Mouse (Mus musculus): Measurements from ENCODE around the gene Polr2a.

Polr2a gene

DNA sequence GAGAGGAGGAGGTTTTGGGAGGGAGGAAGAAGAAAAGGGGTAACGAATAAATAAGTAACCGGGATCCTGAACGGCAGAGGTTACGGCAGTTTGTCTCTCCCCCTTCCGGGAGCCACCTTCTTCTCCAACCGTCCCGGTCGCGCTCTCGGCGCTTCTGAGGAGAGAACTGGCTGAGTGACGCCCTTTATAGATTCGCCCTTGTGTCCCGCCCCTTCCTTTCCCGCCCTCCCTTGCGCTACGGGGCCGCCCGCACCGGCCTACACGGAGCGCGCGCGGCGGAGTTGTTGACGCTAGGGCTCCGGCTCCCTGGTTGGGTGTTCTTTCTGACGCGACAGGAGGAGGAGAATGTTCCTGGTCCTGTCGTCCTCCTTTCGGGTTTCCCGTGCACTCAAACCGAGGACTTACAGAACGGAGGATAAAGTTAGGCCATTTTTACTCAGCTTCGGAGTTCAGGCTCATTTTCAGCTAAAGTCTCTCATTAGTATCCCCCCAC lies at the start of gene Polr2a:
Polr2a (minus strand) TSS at position 160 of the 493 bp plus-strand sequence.
- DNase-seq (ENCODE audit: low read depth, low spot score), result peak; percentile 99

DNA sequence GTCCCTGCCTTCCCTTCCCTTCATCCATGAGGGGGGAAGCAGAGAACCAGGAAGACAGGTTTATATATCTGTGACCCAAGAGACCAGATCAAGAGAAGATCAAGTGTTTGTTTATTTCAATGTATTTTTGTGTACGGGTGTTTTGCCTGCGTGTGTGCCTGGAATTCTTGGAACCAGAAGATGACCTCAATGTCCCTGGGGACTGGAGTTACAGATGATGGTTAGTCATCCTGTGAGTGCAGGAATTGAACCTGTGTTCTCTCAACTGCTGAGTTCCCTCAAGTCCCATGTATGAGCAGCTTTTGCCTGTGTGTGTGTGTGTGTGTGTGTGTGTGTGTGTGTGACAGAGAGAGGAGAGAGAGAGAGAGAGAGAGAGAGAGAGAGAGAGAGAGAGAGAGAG lies 49.2 kb upstream of the Polr2a start:
- DNase-seq (ENCODE audit: low read depth, low spot score), result no peak

DNA sequence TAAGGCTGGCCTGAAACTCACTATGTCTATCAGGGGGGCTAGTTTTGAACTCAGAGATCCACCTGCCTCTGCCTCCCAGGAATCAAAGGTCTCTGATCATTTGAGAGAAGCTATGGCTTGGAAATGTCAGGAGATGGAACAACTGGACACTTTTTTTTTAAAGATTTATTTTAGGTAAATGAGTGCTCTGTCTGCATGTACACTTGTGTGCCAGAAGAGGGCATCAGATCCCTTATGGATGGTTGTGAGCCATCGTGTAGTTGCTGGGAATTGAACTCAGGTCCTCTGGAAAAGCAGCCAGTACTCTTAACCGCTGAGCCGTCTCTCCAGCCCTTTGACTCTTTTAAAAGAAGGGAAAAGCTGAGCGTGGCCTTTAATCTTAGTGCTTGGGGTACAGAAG lies 47.9 kb upstream of the Polr2a start:
- no peak for DNase-seq (ENCODE audit: low read depth, low spot score)

- DNase-seq (ENCODE audit: low read depth, low spot score), result no peak
These were observed 46.8 kb upstream of the Polr2a start, which contains the start of gene Tmem102 for GRCm38 (mm10) chr11:69804972-69805909. Tmem102 (minus strand) TSS chr11:69805624.

DNA sequence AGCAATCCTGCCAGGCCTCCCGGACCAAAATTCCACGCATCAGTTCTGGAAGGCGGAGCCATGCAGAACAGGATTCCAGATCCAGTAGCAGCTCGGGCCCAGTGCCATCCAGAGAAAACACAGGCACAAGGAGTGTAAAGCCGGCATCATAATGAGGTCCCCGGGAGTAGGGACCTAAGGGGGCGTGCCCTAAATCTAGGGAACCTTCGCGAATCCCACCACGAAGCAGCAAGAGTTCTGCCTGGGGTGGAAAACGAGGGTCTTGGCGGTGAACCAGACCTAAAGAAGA lies 46.2 kb upstream of the Polr2a start:
- DNase-seq (ENCODE audit: low read depth, low spot score), result no peak

DNA sequence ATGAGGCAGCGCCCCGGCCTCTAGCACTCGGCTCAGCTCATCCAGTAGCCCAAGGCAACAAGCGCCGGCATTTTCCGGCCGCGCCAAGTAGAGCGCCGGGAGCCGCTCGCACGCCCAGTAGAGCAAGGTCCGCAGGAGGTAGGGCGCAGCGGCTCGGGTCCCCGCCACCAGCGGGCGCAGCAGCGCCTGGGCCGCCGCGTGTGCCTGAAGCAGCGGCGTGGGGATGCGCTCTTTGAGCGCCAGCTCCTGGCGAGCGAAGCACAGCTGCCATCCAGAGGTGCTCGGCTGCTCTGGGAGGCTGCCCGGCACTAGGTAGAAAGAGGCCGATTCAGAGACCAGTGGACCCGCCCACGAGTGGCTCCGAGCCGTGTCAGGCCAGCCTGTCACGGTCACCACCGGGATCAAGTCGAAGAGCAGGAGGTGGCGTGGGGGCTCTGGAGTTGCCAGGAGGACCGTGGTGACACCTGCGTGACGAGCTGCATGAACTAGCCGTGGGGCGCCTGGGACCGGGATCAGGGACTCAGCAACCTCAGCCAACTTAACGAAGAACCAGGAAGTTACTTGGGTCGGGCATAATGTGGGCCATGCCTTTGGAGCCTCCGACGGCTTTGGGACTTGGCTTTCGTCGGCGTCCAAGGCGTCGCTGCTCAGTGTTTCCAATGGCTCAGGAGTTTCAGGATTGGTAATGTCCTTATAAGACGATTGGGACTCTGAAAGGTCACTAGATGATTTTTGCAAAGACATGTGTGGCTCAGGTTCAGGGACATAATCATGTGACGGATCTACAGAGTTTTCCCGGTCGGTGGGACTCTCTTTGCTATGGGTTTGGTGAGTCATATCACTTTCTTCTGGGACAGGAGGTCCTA lies 45.6 kb upstream of the Polr2a start:
- DNase-seq (ENCODE audit: low read depth, low spot score), result peak; percentile 62

GRCm38 (mm10) chr11:69803328-69803727 lies 44.9 kb upstream of the Polr2a start:
- DNase-seq (ENCODE audit: low read depth, low spot score), result no peak

DNA sequence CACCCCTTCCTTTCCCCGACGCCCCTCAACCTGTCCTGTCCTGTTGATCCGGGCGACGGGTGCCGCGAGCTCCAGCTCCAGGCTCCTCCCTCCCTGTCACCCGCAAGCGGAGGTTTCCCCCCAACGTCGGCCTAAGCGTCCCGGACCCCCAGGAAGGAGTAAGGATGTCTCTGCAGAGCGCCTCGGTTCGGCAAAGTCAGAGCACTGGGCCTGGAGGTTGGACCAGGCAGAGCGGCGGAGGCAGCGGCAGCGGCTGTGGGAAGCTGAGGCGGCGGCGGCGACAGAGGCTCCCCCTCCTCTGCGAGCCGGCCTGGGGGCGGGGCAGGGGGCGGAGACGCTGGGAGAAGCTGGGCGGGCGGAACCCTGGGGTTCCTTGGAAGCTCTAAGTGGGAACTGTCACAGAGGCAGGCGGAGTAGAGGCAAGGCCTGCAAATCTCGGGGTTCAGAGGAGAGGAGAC lies 44.2 kb upstream of the Polr2a start:
- DNase-seq (ENCODE audit: low read depth, low spot score), result peak; percentile 53

GRCm38 (mm10) chr11:69801379-69801977 lies 43.0 kb upstream of the Polr2a start, which contains the start of gene Fgf11:
Fgf11 (minus strand) TSS chr11:69801857.
- no peak for DNase-seq (ENCODE audit: low read depth, low spot score)

DNA sequence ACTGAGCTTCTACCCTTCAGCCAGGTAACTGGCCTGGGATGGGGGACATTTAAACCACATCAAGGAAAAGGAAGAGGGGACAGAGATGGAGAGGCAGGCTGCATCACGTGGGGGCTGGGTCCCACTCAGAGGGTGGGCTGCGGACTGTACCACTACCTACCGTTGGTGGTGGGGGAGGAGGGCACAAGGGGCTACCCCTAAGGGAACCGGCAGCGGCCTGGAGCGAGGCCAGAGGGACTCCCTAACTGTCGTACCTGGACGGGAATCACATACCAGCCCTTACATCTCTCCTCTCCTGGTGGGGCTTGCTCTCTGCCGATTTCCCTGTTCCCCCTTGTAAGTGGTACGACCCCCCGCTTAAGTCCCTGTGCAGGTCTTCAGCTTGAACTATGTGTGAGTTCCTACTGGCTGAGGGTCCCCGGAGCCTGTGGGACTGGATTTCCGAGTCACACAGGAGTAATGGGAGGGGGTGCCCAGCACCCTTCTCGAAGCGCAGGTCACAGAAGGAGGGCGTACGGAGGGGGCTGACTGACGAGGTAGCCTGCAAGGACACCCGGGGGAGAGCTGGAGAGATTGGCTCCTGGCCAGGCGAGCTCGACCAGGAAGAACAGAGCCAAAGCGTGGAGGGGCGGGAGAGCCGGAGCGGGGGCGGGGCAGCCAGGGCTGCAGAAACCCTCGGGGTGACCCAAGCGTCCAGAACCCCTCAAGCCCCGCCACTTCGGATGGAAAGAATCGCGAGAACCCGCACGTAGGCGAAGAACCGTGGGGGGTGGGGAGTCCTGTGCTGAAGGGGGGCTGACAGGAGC lies 42.2 kb upstream of the Polr2a start:
- no peak for DNase-seq (ENCODE audit: low read depth, low spot score)

- DNase-seq (ENCODE audit: low read depth, low spot score), result no peak
These were observed 41.6 kb upstream of the Polr2a start for GRCm38 (mm10) chr11:69800138-69800391.

GRCm38 (mm10) chr11:69799394-69800137 lies 41.1 kb upstream of the Polr2a start:
- no peak for DNase-seq (ENCODE audit: low read depth, low spot score)

DNA sequence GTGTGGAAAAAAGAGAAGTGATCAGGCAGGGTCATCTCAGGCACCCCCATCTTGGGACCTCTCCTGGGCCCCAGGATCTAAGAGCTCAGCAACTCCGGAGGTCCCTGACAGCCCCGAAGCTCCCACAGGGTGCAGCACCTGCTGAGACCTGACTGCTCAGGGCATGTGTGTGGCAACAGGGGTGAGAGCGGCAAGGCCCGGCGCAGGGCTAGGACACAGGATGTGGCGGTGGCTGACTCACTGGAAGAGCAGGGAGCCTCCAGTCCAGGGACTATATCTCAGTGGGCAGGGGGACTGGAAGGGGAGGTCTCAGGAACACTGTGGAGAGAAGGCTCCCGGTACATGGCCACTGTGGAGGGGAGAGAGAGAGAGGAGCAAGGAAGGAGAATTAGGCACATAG lies 39.5 kb upstream of the Polr2a start:
- DNase-seq (ENCODE audit: low read depth, low spot score), result no peak

DNA sequence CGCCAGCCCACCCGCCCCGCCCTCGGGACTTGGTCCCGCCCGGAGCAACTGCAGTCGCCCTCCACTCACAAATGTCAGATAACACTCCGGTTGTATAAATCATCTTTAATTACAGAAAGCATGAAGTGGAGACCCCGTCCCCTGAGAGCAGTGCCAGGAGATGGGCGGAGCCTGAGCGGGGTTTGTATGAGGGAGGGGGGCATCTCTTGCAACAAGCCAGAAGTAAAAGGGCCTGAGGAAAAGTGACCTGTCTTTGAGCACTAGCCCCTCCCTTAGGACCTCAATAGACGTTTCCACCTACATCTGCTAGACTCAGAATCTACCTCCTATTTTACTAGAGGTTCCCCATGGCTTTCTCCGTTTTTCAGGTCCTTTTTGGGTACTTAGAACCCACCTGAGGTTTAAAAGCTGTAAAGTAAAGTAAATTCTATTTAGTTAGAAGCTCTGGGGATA lies 37.6 kb upstream of the Polr2a start:
- no peak for DNase-seq (ENCODE audit: low read depth, low spot score)

DNA sequence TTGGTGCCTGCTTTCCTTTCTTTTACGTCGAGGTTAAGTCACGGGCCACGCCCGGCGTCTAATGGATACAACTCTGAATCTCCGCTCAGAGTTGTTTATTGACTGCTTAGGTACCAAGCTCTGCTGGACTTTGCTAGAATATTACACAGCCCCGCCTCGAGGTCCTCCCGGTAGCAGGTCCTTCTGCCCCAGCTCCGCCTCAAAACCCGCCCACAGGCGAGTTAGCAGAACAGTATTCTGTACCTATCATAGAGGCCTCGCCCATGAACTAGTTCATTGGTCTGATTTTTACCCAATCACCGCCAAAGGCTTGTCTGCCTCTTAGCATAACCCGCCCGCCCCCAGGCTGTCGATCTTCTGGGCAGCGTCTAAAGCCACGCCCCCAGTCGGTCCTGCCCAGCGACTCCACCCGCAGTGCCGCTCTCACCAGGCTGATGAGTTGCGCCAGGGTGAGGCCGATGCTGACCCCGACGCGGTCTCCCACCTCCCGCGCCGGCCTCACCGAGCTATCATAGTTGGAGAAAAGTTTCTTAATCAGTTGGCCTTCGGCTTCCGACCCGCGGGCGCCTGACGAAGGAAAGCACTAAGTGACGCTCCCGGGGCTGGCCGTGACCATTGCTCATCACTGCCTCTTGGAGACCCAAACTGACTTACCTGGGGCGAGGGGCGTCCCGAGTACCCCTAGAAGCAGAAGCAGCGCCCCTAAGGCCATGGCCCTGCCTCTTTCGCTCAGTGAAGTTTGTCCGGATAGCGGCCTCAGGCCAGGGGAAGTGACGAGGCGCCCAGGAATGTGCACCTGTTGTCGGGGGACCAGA lies 36.9 kb upstream of the Polr2a start, which contains the start of gene Chrnb1:
Chrnb1 (minus strand) TSS at position 776 of the 815 bp plus-strand sequence.
- peak; percentile 96 for DNase-seq (ENCODE audit: low read depth, low spot score)

DNA sequence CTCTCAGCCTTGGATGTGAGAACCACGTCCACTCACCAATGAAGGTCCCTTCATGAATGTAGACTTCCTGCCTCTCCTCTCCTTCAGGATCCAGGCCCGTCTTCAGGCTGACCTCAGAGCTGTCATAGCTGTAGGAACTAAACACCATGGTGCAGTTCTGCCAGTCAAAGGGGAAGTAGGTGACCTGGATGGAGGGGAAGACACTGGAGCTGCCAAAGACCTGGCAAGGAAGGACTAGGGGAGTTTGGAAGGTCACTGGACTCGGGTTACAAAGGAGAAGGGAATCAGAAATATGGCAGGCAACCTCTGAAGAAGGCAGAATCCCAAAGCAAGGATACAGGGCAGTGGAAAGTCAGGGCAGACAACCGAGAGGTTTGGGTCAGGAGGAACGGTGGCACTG lies 35.0 kb upstream of the Polr2a start:
- peak; percentile 54 for DNase-seq (ENCODE audit: low read depth, low spot score)

GRCm38 (mm10) chr11:69791420-69791819 lies 33.0 kb upstream of the Polr2a start:
- DNase-seq (ENCODE audit: low read depth, low spot score), result no peak

DNA sequence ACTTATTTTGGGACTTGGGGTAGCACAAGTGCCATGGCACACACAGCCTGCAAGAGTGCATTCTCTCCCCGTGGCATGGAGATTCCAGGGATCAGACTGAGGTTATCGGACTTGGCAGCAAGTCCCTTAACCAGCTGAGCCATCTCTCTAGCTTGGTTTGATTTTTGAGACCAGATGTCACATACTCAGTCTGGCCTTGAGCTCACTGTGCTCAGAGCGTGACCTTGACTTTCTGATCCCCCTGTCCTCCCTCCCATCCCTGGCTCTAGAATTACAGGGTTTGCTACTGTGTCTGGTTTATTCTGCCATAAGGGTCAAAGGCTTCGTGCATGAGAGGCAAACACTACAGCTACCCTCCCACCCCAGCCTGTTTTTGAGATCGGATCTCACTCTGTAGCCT lies 31.0 kb upstream of the Polr2a start:
- DNase-seq (ENCODE audit: low read depth, low spot score), result no peak

DNA sequence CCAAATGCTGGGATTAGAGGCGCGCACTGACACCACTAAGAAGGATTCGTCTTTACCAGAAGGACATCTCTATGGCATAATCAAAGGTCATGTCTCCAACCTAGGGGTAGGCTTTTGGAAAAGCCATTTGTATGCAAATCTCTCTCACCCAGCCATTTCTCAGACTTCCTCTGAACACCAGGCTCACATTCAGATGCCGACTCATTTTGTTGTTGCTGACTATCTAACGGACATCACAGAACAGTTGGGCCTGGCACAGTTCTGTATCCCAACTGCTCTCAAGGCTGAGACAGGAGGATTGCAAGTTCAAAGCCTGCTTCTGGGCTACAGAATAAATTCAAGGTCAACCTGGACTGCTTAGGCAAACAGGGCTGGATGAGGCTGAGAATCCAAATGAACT lies 28.9 kb upstream of the Polr2a start:
- no peak for DNase-seq (ENCODE audit: low read depth, low spot score)

Measured in skeletal muscle tissue, adult 2 months (tissue).